Mouse (Mus musculus) intestine, postnatal 0 days (tissue): ENCODE data around the gene Rpain. TPM values are rescaled to one million over a fixed set of nuclear protein-coding genes. Genes with fewer than 3 reads are reported as not detected.

ENCODE experiments used
- ATAC-seq: fragments of 200-750 bp; cut with Nextera tagmentation; 2 replicates; pipeline ENCODE4 v1.8.0; 2017; ENCODE audit warnings: mild to moderate bottlenecking, moderate TSS enrichment, moderate library complexity
- H3K27ac ChIP-seq: fragments of 300-500 bp; sonication (generic); 2 replicates; pipeline ENCODE4 v1.5.1; 2014; ENCODE audit warnings: mild to moderate bottlenecking, low read depth, low read length, moderate library complexity
- H3K27me3 ChIP-seq: fragments of 300-500 bp; sonication (generic); replicated peaks from 2 replicates; pipeline ENCODE4 v1.6.1; 2014; ENCODE audit warnings: low read length, mixed read lengths; ENCODE audit not compliant: control insufficient read depth, insufficient read depth
- H3K36me3 ChIP-seq: fragments of 300-500 bp; sonication (generic); 2 replicates; pipeline ENCODE4 v1.6.1; 2014; ENCODE audit warnings: mild to moderate bottlenecking, moderate library complexity; ENCODE audit not compliant: control insufficient read depth, insufficient read depth
- H3K4me1 ChIP-seq: fragments of 300-500 bp; sonication (generic); replicated peaks from 2 replicates; pipeline ENCODE4 v1.6.1; 2014; ENCODE audit warnings: antibody characterized with exemption, low read length, mixed read lengths; ENCODE audit not compliant: control insufficient read depth, insufficient read depth
- H3K4me2 ChIP-seq: fragments of 300-500 bp; sonication (generic); replicated peaks from 2 replicates; pipeline ENCODE4 v1.6.1; 2014; ENCODE audit warnings: low read depth, mild to moderate bottlenecking, moderate library complexity
- H3K4me3 ChIP-seq: fragments of 300-500 bp; sonication (generic); 2 replicates; pipeline ENCODE4 v1.5.1; 2014; ENCODE audit warnings: low read depth, low read length
- H3K9ac ChIP-seq: fragments of 300-500 bp; sonication (generic); 2 replicates; pipeline ENCODE4 v1.6.1; 2014; ENCODE audit warnings: mild to moderate bottlenecking, low read depth, low read length
- H3K9me3 ChIP-seq: fragments of 300-500 bp; sonication (generic); 2 replicates; pipeline ENCODE4 v1.6.1; 2016; ENCODE audit warnings: mixed run types; ENCODE audit not compliant: control insufficient read depth
- CTCF ChIP-seq: sonication (generic); IDR thresholded peaks from 2 replicates; pipeline ENCODE4 v1.5.1; 2016; ENCODE audit warnings: low read depth, mild to moderate bottlenecking, control low read depth, antibody characterized with exemption, moderate library complexity
- WGBS: fragments of 180-500 bp; shearing (Covaris S2); extraction: QIAGEN DNeasy Blood & Tissue Kit; methylation state at CpG from one replicate; pipeline ENCODE4 v1.1.7; 2014; 5-methylcytosine and 5-hydroxymethylcytosine counted together
- polyA plus RNA-seq: library from polyadenylated mRNA; unstranded; fragments of >200 nt; fragmentation: Nextera tagmentation; extraction: Ambion mirVana; gene quantifications from 2 replicates; pipeline ENCODE4 v1.2.1, GENCODE M21; 2015

Rpain gene
- polyA plus RNA-seq, 1 experiment from 2014 or later, result 42.8 TPM

DNA sequence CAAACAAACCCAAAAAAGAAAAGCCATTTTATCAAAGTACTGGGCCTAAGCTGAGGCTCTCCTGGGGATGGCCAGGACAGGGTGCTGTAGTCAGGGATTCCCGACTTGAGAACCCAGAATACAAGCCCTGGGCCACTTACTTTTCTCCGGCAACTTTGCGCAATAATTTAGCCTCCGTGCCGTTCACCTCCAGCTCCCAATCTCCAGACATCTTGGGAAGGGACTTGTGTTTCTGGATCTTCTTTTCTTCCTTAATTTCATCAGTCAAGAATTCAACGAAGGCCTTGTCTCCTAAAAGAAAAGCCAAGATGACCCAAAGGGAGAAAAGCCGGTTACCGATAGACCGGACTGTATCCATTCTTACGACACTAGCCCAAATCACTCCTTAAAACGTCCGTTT, 12.0 kb downstream of the Rpain start:
- ATAC-seq, result no peak
- peak overlapping the region; percentile 94 for H3K4me3 ChIP-seq
- 3% methylated on average over 12 of the region's 12 CpGs for whole genome bisulfite sequencing
- peak overlapping the region; percentile 82 for H3K9ac ChIP-seq
- peaks cover 52% of the 10 kb centered on the region for H3K36me3 ChIP-seq
- H3K27me3 ChIP-seq, result no peaks in the 10 kb centered on the region
- H3K4me1 ChIP-seq, result no peaks in the 10 kb centered on the region
- H3K9me3 ChIP-seq, result no peaks in the 10 kb centered on the region
- peak overlapping the region; percentile 87 for H3K4me2 ChIP-seq
- TF ChIP-seq CTCF, result no peak
- H3K27ac ChIP-seq, result peak overlapping the region; percentile 50; the same call in 1 of the 2 replicates

GRCm38 (mm10) chr11:70982557-70983228, 12.7 kb downstream of the Rpain start, which contains the start of gene C1qbp:
Gene C1qbp, minus strand, starts transcription at chr11:70983026.
- Histone ChIP-seq H3K4me2 (peak within 1 kb of the TSS; percentile 87), H3K9ac (peak within 1 kb of the TSS; percentile 82), H3K36me3 (peaks cover 53% of the 10 kb centered on the region), H3K4me3 (peak within 1 kb of the TSS; percentile 94), H3K27me3 (no peaks in the 10 kb centered on the region), H3K9me3 (no peaks in the 10 kb centered on the region), H3K27ac (peak within 1 kb of the TSS; percentile 50; the same call in 1 of the 2 replicates), H3K4me1 (no peaks in the 10 kb centered on the region)
- peak; percentile 95 for ATAC-seq
- under 1% methylated on average over 52 of the region's 64 CpGs for WGBS
- TF ChIP-seq CTCF, result peak; percentile 99

DNA sequence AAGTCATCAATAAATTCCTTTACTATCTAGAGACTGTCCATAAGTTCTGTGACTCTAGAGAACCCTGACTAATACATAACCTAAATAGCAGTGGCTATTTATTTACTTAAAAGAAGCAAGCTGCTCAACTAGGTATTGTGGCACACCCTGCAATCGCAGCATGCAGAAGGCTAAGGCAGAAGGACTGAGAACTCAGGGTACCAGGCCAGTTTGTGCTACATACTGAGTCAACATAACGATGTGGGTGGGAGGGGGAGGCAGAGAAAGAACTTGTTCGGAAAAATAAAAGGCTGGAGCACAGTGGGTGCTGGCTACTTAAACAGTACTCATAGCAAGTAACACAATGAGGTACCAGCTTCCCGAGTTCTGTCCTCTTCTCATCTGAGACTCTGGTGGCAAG, 31.2 kb downstream of the Rpain start:
- no peak overlapping the region for H3K4me3 ChIP-seq
- no peak overlapping the region for H3K9ac ChIP-seq
- H3K4me2 ChIP-seq, result no peak overlapping the region
- peaks cover 6% of the 10 kb centered on the region for H3K4me1 ChIP-seq
- no peak for TF ChIP-seq CTCF
- H3K27me3 ChIP-seq, result no peaks in the 10 kb centered on the region
- no peaks in the 10 kb centered on the region for H3K9me3 ChIP-seq
- peaks cover 23% of the 10 kb centered on the region; the same call in 1 of the 2 replicates for H3K36me3 ChIP-seq
- no peak overlapping the region for H3K27ac ChIP-seq
- no peak for ATAC-seq
- WGBS, result 86% methylated on average over 4 of the region's 4 CpGs

DNA sequence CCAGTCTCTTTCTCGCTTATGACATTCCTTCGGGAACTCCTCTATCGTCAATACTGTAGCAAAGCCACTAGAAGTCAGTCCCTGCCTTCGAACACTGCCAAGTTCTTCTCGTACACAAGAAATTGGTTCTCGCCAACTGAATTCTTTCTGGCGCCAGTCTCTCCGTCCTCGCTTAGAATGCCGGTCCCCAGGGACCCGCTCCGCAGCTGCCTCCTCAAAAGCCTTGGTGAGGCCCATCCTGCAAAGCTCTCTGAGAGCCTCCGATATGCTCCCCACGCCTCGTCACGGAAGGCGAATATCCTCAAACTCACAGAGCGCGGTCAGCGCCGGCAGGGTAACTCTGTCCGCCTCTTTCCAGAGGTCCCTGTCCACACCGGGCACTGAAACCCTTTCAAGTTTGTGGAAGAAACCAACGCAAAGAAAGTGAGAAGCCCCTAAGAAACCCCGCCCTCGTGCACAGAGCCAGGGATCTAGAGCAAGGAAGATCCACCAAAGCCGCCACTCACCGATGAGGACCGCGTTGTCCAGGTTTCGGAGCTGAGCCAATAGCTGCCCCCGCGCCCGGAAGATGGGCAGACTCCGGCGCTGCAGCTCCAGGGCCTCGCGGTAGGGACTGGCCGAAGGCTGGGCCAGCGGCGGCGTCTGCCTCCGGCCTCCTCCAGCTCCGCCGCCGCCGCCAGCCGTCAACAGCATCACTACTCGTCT, 33.8 kb downstream of the Rpain start:
- Histone ChIP-seq H3K36me3 (peaks cover 13% of the 10 kb centered on the region; the same call in 1 of the 2 replicates), H3K4me1 (peaks cover 6% of the 10 kb centered on the region), H3K9me3 (no peaks in the 10 kb centered on the region), H3K4me3 (peak overlapping the region; percentile 89), H3K27me3 (no peaks in the 10 kb centered on the region), H3K4me2 (peak overlapping the region; percentile 84), H3K9ac (peak overlapping the region; percentile 62), H3K27ac (peak overlapping the region; percentile 50)
- WGBS, result under 1% methylated on average over 49 of the region's 49 CpGs
- ATAC-seq, result peak; percentile 65
- no peak for TF ChIP-seq CTCF

- Histone ChIP-seq H3K9ac (peak within 1 kb of the TSS; percentile 62), H3K27me3 (no peaks in the 10 kb centered on the region), H3K9me3 (no peaks in the 10 kb centered on the region), H3K4me1 (peaks cover 6% of the 10 kb centered on the region), H3K36me3 (peaks cover 14% of the 10 kb centered on the region), H3K4me3 (peak within 1 kb of the TSS; percentile 89), H3K4me2 (peak within 1 kb of the TSS; percentile 84), H3K27ac (peak within 1 kb of the TSS; percentile 50)
- WGBS, result under 1% methylated on average over 35 of the region's 35 CpGs
- ATAC-seq, result peak; percentile 97
- TF ChIP-seq CTCF, result peak; percentile 60
Observed at GRCm38 (mm10) chr11:71004316-71004773, 34.3 kb downstream of the Rpain start, which contains the start of gene Dhx33. Gene Dhx33, minus strand, starts transcription at chr11:71004437.

DNA sequence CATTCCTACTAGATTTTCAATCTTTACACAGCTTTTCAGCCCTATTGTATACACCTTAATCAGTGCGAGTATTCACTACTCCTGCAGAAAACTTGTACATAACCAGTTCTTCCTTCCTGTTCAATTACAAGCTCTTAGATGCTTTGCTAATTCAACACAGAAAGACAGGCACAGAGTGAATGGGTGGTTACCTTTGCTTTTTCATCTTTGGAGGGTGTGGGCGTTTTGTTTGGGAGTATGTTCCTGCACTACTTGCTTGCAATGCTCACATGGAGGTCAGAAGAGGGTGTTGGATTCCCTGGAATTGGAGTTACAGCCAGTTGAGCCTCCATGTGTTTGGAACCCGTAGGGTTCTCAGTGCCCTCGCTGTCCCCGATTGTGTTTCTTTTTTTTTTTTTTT, 35.0 kb downstream of the Rpain start:
- no peak overlapping the region for H3K9ac ChIP-seq

More for the DNA sequence above, 35.0 kb downstream of the Rpain start:
- 40% methylated on average over 5 of the region's 5 CpGs for WGBS
- H3K36me3 ChIP-seq, result peaks cover 14% of the 10 kb centered on the region
- no peak for TF ChIP-seq CTCF
- H3K4me3 ChIP-seq, result peak overlapping the region; percentile 89; the same call in 1 of the 2 replicates
- H3K27me3 ChIP-seq, result no peaks in the 10 kb centered on the region
- peaks cover 6% of the 10 kb centered on the region for H3K4me1 ChIP-seq
- no peak overlapping the region for H3K27ac ChIP-seq
- peak overlapping the region; percentile 84 for H3K4me2 ChIP-seq
- no peaks in the 10 kb centered on the region for H3K9me3 ChIP-seq
- ATAC-seq, result no peak
